Mouse (Mus musculus) urinary bladder, postnatal 14 days (tissue): Measurements from ENCODE around the gene Fam81b.

Source experiments
- DNase-seq: peaks from one replicate; pipeline ENCODE4 v3.0.0; 2021; ENCODE audit warnings: low spot score

The Fam81b gene

GRCm38 (mm10) chr13:76190273-76190672 lies 114.6 kb downstream of the Fam81b start:
- no peak for DNase-seq

GRCm38 (mm10) chr13:76189190-76189589 lies 115.7 kb downstream of the Fam81b start:
- DNase-seq, result no peak

- DNase-seq, result no peak
Observed at GRCm38 (mm10) chr13:76187651-76188050, 117.2 kb downstream of the Fam81b start.

GRCm38 (mm10) chr13:76178700-76179099 lies 126.2 kb downstream of the Fam81b start:
- DNase-seq, result no peak

- DNase-seq, result no peak
Observed at GRCm38 (mm10) chr13:76174297-76174696, 130.6 kb downstream of the Fam81b start.

GRCm38 (mm10) chr13:76160587-76160986 lies 144.3 kb downstream of the Fam81b start:
- DNase-seq, result no peak

GRCm38 (mm10) chr13:76157508-76157907 lies 147.4 kb downstream of the Fam81b start:
- no peak for DNase-seq

GRCm38 (mm10) chr13:76157099-76157498 lies 147.8 kb downstream of the Fam81b start:
- no peak for DNase-seq
